Mouse (Mus musculus): ENCODE results near the gene Gm20441.
A peak's percentile ranks its signal among the peaks of the same experiment; 100 is the strongest.

The Gm20441 gene

DNA sequence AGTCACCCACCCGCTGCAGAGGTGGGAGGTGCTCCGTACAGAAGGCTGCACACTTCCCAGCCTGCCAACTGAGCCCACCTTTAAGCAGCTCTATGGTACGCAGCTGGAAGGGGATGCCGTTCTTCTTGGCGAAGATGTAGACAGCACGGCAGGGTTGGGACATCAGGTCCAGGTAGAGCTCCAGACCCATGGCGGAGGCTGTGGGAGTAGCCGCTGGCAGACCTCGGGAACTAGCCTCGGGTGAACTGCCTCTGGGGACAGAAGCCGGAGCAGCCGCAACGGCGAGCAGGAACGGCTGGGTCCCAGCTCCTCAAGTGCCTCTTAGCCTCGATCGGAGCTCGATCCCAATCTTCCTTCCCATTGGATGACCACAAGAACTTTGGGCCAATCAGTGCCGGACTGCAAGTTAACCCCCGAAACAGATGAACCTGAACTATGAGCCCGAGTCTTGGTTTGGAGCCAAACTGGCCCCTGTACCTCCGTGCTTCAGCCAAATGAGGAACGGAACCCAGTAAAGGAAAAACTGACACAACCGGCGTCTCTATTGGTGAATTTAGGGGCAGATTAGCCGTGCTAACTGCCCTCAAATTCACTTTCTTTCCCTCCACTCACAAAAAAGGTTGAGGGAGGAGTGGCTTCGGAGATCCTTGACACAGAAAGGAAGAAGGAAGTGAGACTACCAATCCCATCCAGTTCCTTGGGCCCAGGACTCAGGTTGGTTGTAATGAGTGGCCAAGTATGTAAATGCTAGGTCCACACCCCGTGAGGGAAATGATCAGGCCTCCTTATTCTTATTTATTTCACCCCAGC, at the start of gene Gm20441, which contains the start of gene Gstt3:
Gm20441 (minus strand) TSS at position 186 of the 810 bp plus-strand sequence.
Gstt3 (minus strand) TSS at position 646 of the 810 bp plus-strand sequence.
- peak; percentile 54 for DNase-seq (ENCODE audit: extremely low read depth, low read depth, low spot score)

DNA sequence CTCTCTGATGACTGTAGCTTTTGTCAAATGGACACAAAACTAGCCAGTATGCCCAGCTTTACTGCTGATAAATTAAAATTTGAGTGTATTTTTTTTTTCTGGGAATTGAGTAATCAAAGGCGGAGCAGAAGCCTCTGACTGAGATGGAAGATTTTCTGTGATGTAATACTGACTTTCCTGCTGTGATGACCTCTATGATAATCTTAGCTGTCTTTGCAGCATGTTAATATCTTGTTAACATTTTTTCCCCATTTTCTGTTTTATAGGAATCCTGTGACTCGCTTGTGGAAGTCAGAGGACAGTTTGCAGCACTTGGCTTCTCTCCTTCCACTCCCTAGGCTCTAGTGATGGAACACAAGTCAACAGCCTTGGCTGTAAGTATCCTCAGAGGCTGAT, 49.5 kb upstream of the Gm20441 start:
- DNase-seq (ENCODE audit: extremely low read depth, low read depth, low spot score) = no peak

DNA sequence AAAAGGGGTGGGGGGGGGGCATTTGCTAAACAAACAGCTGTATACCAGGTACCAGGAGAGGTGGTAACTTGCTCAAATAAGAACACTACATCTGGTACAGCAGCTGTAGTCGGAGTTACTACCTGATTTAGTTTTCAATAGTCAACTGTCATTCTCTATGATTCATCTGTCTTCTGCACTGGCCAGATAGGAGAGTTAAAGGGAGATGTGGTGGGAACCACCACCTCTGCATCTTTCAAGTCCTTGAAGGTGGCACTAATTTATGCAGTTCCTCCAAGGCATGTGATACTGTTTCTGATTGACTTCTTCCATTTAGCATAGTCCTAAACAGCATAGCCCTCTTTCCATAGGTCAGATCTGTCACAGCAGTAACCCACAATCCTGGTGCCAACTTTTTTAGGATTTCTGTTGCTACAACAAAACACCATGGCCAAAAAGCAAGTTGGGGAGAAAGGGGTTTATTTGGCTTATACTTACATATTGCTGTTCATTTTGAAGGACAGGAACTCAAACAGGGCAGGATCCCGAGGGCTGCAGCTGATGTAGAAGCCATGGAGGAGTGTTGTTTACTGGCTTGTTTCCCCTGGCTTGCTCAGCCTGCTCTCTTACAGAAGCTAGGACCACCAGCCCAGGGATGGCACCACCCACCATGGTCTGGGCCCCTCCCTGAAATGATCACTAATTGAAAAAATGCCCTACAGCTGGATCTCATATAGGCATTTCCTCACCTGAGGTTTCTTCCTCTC, 48.9 kb upstream of the Gm20441 start:
- no peak for DNase-seq (ENCODE audit: extremely low read depth, low read depth, low spot score)

- DNase-seq (ENCODE audit: extremely low read depth, low read depth, low spot score) = peak; percentile 91
Observed at GRCm38 (mm10) chr10:75828500-75828931, 47.8 kb upstream of the Gm20441 start.

DNA sequence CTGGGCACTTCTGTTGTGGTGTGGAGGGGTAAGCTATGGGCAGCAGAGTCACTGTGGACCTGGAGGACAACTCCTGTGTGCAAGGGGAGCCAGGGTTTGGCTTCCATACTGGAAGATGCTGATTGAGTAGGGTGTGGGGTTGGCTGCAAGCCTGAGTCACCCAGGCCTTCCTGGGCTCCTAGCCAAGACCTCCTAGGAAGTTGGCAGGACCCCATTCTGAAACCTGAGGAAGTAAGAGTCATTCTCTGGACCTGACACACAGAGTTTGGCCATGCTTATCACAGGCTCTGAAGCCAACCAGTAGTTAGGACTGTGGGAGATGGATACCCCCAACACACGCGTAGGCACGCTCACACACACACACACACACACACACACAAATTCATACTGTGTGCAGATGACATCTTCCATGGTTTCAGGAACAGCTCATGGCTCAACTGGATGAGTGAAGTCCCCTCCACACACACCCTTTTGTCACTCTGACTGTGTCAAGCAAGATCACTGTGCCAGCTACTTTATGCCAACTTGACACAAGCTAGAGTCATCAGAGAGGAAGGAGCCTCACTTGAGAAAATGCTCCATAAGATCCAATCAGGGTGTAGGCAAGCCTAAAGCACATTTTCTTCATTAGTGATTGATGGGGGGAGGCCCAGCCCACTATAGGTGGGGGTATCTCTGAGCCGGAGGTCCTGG, 47.1 kb upstream of the Gm20441 start:
- no peak for DNase-seq (ENCODE audit: extremely low read depth, low read depth, low spot score)

- no peak for DNase-seq (ENCODE audit: extremely low read depth, low read depth, low spot score)
Observed at GRCm38 (mm10) chr10:75824530-75824929, 43.8 kb upstream of the Gm20441 start.

- DNase-seq (ENCODE audit: extremely low read depth, low read depth, low spot score) = no peak
Observed at GRCm38 (mm10) chr10:75823782-75824181, 43.0 kb upstream of the Gm20441 start.

GRCm38 (mm10) chr10:75822443-75822842, 41.7 kb upstream of the Gm20441 start, which contains the start of gene Gstt4:
TSS of gene Gstt4 (minus strand) at chr10:75822543.
- no peak for DNase-seq (ENCODE audit: extremely low read depth, low read depth, low spot score)

DNA sequence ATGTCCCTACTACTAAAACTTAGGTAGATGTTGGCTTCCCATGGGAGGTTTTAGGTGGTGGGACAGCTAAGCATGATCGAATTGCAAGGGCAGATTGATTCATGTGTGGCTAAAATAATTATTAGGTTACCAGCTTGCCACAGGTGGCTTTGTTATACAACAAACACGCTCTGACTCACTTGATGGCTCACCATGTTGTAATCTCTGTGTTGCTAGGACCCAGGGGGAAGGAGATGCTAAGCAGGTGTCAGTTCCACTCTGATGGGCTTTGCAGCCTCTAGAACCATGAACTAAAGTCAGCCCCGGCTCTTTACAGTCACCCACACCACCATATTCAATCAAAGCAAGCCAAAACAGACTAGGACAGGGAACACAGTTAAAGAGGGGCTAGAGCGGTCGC, 39.1 kb upstream of the Gm20441 start:
- no peak for DNase-seq (ENCODE audit: extremely low read depth, low read depth, low spot score)

- DNase-seq (ENCODE audit: extremely low read depth, low read depth, low spot score) = no peak
Observed at GRCm38 (mm10) chr10:75818641-75819040, 37.9 kb upstream of the Gm20441 start.

GRCm38 (mm10) chr10:75804217-75804616, 23.5 kb upstream of the Gm20441 start:
- no peak for DNase-seq (ENCODE audit: extremely low read depth, low read depth, low spot score)

- DNase-seq (ENCODE audit: extremely low read depth, low read depth, low spot score) = no peak
Observed at GRCm38 (mm10) chr10:75798176-75798696, 17.5 kb upstream of the Gm20441 start, which contains the start of gene Gstt1. TSS of gene Gstt1 (minus strand) at chr10:75798584.

DNA sequence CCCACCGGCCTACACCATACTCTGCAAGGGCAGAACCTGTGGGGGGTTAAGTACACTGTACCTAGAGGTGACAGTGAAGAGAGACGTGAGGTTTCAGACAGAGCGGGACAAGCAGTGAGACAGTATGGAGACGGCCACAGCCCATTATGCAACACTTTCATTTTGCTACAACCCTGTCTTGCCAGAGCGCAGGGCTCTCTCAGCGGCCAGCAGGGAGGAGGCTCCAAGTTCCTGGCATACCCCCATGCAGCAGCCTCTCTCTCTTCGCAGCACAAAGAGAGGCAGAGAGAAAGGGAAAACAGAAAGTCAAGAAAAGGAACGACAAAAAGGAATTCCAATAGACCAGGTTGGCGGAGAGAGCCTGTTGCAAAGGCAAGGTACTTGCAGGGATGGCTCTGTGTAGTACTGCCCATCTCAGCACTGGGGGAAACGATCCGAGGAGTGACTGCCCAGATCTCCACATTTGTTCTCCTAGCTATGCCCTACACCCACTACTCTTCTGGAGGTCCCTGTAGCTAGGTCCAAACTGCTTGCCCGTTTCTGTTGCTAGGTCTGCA, 16.9 kb upstream of the Gm20441 start:
- no peak for DNase-seq (ENCODE audit: extremely low read depth, low read depth, low spot score)

DNA sequence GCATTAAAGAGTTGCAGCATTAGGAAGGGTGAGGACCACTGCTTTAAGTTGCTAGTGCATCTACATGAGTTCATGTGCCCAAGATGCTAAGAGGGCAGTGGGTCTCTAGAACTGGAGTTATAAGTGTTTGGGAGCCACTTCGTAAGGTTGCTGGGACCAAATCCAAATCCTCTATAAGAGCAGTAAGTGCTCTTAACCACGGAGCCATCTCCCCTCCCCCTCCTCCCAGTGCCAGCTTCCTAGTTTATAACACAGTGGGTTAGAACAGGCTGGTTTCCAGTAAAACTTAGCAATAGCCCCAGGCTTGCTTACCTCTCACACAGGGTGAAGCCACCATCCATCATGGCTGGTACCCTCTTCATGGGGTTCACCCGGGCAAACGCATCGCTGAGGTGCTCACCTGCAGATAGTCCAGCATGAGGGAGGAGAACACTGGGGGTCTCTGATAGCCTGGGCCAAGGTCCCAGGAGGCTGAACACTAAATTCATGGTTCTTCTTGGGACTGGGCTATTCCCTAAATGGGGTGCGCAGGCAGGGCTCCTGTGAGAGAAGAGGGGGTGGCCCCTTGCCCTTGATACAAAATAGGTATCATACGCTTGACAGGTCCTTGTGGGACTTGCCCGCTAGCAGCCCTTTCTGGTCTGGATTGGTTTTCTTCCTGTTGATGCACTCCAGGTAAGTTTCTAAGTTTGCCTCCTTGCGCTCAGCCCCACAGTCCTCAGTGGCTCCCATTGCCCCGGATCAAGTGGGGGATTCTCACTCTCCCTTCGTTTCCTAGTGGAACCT, 16.2 kb upstream of the Gm20441 start:
- DNase-seq (ENCODE audit: extremely low read depth, low read depth, low spot score) = no peak

- no peak for DNase-seq (ENCODE audit: extremely low read depth, low read depth, low spot score)
Observed at GRCm38 (mm10) chr10:75794880-75795279, 14.1 kb upstream of the Gm20441 start.

GRCm38 (mm10) chr10:75790773-75791172, 10.0 kb upstream of the Gm20441 start:
- no peak for DNase-seq (ENCODE audit: extremely low read depth, low read depth, low spot score)

DNA sequence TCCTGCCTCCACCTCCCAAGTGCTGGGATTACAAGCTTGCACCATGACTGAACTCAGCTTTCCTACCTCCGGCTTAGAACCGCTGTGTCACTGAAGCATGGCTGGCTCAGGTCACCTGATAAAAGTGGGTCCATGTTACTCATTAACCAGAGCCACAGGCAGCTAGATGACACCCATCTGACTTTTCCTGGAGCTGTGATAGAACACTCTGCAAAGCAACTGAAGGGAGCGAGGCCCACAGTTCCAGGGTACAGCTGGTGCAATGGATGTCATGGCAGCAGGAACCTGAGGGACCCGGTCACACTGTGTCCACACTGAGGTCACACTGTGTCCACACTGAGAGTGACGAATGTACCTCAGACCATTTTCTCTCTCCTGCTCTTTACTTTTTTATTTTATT, 9.1 kb upstream of the Gm20441 start:
- DNase-seq (ENCODE audit: extremely low read depth, low read depth, low spot score) = no peak

DNA sequence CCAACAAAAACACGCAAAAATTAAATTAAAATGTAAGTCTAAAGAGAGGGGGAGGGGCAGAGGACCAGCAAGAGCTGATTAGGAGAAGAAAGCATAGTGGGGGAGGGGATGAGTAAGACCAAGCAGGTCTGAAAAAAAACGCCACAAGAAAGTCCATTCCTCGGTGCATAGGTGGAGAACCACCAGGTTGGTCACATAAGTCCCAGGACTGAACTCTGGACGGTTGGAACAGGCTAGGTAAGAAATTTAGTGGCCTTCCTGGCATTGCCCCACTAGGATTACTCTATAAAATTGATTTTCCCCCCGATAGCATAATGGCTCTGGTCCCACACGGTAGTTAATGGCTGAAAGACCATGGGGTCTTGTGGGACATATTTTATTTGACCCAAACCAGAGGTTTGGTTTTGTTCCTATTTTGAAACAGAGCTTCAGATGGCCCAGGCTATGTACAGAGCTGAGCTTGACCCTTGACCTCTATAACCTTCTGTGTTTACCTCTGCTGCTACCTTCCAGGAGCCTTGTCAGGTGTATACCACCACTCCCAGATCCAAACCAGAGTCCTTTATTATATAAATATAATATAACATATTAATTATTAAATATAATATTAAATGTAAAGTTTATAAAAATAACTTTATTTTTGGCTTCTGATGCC, 8.5 kb upstream of the Gm20441 start:
- DNase-seq (ENCODE audit: extremely low read depth, low read depth, low spot score) = no peak

GRCm38 (mm10) chr10:75788277-75788676, 7.5 kb upstream of the Gm20441 start:
- DNase-seq (ENCODE audit: extremely low read depth, low read depth, low spot score) = no peak
